Mouse (Mus musculus) mouse embryonic stem cell (cell line): ENCODE measurements around the gene Cmtm3.
"Not testable (repeated sequence)": the region's sequence is repeated elsewhere in the genome, so short reads cannot be mapped to it uniquely, and the experiment has no call there.

Experiments used
- in situ Hi-C, 2 experiments: fragments of 300-500 bp; cut with MboI; formaldehyde crosslinking; loops; 1 replicate in 1 of 2; 3 replicates in 1 of 2; pipeline ENCODE4 v1.14.3; 2019 to 2020; ENCODE audit warnings: low sequenced_read_pairs in 2 of 2, low pct_unique_long_range_greater_than_20kb in 1 of 2, mixed read lengths in 1 of 2; ENCODE audit not compliant: unreplicated experiment in 1 of 2

The Cmtm3 gene

DNA sequence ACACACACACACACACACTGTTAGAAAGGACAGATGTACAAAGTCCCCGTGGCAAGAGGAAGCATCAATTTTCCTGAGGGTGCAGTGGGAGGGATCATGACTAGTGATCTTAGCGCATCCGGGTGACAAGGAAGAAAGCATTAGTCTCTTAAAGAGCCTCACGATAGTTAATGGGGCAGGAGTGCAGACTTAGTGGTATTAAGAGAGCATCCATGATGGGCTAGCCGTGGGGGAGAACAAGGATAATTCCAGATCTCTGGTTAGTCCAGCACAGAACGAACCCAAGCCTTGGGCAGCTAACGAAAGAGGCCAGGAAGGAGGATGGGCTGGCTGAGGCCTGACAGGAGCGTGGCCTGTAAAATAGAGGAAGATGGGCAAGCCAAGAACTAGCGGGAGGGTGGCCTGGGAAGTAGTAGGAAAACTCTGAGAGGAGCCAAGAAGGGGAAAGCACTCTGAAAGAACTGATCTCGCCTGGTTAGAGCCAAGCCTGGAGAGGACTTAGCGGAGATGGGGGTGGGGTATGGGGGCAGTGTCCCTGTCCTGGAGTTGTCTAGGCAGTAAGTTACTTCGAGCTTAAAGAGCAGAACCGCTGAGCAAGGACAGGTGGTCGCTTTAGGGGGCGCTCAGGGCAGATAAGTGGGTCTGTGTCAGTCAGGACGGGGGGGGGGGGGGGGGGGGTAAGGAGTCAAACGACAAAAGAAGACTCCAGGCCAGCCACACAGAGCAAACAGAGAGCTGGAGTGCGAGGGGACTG, at the start of gene Cmtm3:
Gene Cmtm3, plus strand, starts transcription at position 182 of the 754 bp plus-strand sequence.
- in situ Hi-C loops: no loop called here

DNA sequence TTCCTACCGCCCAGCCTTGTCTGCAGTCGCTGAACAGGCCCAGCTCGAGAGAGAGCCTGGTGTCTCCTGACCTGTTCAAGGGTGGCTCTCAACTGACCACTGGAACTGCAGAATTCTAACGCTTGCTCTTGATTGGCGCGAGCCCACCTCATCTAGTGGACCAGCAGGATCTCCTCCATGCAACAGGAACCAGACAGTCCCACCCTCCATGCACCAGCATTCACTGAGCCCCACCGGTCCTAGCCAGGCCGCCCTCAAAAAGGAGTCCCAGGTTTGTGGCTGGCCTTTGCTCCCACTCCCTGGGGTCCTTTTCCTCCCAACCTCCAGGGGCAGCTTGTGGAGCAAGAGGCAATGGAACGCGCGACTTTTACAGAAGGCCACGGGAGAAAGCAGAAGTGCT, 46.1 kb upstream of the Cmtm3 start, which contains the start of gene Cmtm2a:
Gene Cmtm2a, minus strand, starts transcription at position 101 of the 400 bp plus-strand sequence.
- in situ Hi-C loops: not testable (repeated sequence)

DNA sequence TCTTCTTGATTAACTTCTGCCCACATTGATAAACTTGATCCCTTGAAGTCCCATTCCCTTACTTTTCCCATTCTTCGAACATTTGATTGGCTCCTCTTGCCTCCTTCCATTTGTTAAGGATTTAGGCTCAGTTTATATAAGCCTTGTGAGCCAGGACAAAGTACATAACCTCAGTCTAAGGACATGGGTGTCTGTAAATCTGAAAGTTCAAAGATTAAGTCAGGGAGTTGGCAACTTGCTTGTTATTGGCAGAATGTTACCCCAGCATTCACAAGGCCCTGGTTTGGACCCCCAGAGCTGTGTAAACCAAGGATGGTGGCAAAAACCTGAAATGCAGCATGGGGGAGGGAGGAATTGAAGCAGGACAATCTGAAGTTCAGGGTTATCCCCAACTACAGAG, 44.8 kb upstream of the Cmtm3 start:
- in situ Hi-C loops: no loop called here

DNA sequence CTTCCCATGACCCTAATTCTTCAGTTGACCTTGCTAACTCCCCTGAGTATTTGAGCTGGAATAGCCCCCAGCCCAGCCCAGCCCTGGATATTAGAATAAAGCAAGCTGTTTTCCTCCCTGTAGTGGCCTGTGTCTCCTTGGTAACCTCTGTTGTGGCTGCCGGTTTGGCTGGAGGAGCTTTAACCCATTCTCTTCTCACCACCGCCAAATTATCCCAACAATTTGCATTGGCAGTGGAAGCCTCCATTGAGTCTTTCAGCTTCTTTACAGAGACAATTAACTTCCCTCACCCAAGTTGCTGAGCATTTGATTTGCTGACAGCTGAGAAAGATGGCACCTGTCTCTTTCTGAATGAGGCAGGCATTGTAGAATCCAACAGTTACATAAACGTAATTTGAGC, 37.6 kb upstream of the Cmtm3 start:
- in situ Hi-C loops: not testable (repeated sequence)

DNA sequence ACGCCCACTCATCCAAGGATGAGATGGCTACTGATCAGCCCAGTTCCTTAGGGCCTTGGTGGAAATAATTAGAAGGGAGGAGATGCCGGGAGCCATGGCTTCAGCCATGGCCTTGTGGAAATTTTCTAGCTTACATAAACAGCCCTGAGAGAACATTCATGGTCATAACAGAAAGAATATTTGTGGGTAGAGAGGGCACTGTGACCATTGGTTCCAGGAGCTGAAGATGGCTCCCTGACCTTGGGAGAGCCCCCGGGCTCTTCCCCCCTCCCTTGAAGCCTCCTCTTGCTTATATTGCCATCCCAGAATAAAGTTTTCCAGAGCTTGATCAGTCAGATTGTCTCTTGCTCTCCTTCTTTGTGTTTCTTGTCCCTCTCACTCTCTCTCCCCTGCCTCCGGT, 36.7 kb upstream of the Cmtm3 start:
- in situ Hi-C loops: not testable (repeated sequence)

DNA sequence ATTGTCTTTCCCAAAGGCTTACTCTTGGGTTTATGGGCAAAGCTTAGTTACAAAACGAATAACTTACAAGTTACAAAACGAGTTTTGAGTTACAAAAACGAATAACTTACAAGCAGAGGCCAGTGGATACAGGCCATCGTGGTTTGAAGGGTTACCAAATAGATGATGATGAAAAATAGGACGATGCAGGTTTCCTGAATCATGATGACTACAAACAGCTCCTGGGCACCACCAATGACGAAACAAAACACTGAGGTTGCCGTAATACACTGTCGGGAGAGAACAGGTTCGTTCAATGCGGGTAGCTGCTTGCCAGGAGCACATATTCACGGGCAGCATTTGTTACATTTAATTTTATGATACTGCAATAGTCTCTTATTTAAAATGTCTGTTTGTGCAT, 34.2 kb upstream of the Cmtm3 start:
- in situ Hi-C loops: no loop called here

DNA sequence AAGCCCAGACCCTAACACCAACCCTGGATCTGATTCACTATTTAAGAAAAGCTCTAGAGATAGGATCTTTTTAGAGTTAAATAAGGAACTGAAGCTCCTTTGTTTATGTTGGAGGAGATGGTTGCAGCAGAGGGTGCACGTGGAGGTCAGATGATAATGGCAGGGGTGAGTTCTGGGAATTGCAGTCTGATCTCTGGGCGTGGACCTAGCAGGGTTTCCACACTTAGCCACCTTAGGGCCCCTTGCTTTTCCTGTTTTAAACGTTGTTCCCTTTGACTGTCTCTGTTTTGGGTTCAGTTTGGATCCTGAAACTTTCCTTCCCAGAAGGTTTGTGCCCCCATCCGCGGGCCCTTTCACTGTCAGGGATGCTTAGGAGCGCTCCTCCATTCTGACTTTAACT, 30.9 kb upstream of the Cmtm3 start:
- in situ Hi-C loops: not testable (repeated sequence)

DNA sequence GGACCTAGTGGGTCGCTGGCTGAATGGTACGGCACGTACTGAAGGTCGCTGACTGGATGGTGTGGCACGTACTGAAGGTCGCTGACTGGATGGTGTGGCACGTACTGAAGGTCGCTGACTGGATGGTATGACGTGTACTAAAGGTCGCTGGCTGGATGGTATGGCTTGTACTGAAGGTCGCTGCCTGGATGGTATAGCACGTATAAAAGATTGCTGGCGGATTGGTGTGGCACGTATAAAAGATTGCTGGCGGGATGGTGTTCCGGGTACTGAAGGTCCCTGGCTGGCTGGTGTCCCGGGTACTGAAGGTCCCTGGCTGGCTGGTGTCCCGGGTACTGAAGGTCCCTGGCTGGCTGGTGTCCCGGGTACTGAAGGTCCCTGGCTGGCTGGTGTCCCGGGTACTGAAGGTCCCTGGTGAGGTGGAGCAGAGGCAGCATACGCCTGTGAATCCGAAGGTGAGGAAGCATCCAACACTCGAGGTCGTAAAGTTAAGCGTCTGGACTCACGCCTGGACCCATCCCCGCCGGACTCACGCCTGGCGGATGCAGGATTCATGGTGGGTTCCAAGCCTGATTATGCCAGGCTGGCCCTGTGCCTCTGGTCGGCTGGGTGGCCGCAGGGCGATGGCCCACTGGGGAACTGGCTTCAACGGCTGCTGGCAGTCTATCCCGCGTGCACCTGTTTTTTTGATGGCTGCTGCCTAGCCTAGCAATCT, 29.6 kb upstream of the Cmtm3 start, which contains the start of the genes Gm45711 and Cmtm1:
Gene Gm45711, minus strand, starts transcription at position 641 of the 715 bp plus-strand sequence.
Gene Cmtm1, minus strand, starts transcription at position 705 of the 715 bp plus-strand sequence.
- in situ Hi-C loops: not testable (repeated sequence)

DNA sequence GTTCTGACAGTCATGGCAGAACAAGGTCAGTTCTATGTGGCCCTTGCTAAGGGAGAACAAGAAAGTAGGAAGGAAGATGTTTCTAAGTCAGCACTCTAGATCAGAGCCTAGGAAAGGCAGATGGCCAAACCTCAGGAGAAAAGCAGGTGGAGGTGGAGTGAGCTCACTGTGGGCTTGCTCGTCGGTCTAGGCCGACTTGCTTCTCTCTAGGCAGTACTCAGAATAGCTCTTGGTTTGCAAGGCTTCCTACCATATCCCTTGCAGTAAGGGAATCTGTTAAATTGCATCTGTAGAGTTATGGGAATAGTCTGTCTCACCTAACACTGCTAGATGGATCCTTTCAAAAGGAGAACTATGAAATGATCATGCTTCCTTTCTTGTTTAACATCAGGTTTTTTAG, 27.2 kb upstream of the Cmtm3 start:
- in situ Hi-C loops: not testable (repeated sequence)

DNA sequence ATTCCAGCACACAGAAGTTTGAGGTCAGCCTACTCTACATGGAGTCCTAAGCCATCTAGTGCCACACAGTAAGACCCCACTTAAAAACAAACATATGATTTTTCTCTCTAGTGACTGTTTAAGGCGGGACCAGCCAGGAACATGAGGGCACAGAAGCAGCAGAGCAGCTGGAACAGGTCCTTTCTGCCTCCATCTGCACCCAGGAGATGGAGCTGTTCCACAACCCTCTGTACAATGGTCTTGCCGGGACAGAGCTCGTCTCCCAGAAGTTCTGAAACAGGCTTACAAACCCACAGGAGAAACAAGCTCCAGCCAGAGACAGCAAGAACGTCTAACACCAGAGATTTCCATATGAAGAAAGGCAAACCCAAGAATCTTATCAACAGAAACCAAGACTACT, 25.9 kb upstream of the Cmtm3 start:
- in situ Hi-C loops: no loop called here

DNA sequence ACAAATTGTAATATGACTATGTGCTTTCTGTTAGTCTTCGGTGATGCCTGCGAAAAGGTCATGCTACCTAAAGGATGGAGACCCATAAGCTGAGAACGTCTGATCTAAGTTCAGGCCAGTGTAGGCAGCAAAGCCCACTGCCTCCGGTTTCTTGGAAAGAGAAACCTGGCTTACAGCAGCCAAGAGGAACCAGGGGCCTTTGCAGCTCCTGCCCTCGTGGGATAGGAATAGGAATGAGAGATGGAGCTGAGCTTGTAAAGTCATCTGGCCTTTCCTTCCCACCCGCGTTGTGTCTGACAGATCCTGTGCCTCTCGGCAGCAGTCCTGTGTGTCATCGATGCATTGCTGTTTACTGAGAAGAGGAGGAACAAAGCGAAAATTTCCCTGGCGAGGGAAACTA, 17.9 kb upstream of the Cmtm3 start, which contains the start of gene Gm11020:
Gene Gm11020, plus strand, starts transcription at position 301 of the 400 bp plus-strand sequence.
- in situ Hi-C loops: not testable (repeated sequence)

DNA sequence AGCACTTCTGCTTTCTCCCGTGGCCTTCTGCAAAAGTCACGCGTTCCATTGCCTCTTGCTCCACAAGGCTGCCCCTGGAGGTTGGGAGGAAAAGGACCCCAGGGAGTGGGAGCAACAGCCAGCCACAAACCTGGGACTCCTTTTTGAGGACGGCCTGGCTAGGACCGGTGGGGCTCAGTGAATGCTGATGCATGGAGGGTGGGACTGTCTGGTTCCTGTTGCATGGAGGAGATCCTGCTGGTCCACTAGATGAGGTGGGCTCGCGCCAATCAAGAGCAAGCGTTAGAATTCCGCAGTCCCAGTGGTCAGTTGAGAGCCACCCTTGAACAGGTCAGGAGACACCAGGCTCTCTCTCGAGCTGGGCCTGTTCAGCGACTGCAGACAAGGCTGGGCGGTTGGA, 17.3 kb upstream of the Cmtm3 start, which contains the start of gene Cmtm2b:
Gene Cmtm2b, plus strand, starts transcription at position 301 of the 400 bp plus-strand sequence.
- in situ Hi-C loops: not testable (repeated sequence)

DNA sequence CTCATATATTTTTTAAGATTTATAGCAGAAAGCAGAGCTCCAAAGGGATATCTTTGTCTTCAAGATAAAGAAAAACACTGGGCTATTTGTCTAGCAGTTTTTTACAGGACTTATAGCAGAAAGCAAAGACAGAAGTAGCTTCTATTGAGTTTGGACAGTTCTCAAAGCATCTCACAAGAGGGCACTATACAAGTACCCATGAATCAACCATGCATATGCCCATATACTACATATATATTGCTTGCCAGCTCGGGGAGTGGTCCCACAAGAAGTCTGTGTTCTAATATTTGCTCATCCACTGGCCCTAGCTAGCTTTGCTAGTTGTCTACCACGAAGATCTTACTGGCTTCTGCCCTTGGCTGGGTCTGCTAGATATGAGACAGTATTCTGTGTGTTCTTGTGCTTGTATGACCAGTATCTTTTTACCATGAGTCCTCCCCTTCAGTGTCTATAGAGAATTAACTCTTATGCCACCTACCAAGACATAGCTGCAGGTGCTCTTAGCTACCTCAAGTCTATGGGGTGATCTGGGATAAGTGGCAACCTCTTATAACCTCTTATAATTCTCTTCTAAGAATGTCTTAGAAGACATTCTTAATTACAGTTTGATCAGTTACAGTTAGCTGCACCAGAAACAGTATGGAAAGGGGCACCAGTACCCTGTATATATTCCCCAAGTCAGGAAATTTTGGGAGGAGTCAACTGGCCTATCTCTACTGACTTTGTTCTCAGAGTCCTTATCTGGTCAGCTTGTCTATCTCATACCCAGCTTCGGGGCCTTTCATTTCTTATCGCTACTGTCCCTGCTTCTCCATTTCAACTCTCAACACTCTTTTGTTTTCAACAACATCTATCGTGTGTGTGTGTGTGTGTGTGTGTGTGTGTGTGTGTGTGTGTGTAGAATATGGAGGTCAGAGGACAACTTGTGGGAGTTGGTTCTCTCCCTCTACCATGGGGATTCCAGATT, 6.3 kb upstream of the Cmtm3 start:
- in situ Hi-C loops: no loop called here

DNA sequence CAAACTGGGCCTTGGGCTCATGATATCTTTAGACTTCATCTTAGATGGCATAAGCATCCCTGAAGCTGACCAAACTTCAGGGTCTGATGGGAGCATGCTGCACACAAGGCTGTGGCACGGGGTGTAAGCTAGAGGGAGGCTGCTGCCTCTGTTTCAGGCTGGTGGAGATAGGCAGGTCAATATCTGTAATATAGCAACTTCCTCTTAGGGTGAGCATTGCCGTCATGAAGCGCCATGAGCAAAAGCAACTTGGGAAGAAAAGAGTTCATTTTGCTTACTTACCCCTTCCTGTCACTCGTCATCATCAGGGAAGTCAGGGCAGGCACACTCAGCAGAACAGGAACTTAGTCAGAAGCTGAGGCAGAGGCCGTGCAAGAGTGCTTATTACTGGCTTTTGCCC, 5.4 kb upstream of the Cmtm3 start:
- in situ Hi-C loops: no loop called here

DNA sequence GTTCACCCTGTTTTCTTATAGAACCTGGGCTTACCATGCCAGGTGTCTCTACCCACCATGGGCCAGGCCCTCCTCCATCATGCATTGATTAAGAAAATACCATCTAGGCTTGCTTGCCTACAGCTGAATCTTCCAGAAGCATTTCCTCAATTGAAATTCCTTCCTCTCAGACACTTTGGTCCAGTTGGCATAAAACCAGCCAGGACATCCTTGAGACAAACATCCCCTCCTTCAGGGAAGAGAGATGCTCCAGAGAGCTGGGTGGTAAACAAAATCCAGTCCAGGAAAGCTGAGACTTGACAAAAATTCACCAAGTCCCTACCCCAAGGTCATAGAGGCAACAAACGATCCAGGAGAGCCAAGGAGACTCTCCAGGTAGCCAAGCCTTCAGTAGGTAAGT, 5.0 kb upstream of the Cmtm3 start:
- in situ Hi-C loops: no loop called here

DNA sequence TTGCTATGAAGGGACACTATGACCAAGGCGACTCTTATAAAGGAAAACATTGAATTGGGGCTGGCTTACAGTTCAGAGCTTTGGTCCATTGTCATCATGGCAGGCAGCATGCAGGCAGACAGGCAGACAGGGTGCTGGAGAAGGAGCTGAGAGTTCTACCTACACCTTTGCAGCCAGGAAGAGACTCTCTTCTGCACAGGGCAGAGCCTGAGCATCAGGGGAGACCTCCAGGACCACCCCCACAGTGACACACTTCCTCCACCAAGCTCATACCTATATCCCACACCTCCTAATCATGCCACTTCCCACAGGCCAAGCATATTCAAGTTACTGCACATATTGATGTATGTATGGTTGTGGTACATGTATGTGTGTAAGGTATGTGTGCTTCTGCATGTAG, 2.4 kb upstream of the Cmtm3 start:
- in situ Hi-C loops: no loop called here

DNA sequence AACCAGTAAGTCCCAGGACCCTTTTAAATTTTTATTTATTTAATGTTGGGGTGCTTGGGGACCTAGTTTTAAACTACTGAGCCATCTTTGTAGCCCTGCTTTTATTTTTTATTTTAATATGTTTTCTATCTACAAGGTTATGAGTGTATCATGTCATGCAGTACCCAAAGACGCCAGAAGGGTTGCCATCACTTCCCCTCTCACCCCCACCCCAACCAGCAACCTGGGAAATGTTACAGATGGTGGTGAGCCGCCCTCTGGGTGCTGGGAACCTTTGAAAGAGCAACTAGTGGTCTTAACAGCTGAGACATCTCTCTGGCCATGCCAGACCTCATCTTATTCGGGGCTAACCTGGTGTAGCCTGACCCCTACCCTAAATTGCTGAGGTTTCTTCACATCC, 1.3 kb upstream of the Cmtm3 start:
- in situ Hi-C loops: no loop called here

DNA sequence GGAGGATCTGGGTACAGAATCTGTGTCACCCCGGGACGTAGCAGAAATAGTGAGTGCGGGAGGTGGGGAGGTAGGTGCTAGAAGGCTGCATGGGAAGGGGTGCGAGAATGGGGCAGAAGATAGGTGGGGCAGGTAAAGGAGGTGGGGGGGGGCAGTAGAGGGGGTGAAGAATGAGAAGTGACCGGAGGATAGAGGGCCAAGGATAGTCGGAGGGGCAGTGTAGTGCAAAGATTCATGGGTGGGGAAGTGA, 698 bp downstream of the Cmtm3 start:
- in situ Hi-C loops: loop anchor here in 1 of 2 experiments (5.0 kb wide), 1 partner anchor 62 kb away; no protein-coding TSS in a partner anchor
